8 mouse cellular contexts compared by ENCODE assay signal in the genomic region with DNA sequence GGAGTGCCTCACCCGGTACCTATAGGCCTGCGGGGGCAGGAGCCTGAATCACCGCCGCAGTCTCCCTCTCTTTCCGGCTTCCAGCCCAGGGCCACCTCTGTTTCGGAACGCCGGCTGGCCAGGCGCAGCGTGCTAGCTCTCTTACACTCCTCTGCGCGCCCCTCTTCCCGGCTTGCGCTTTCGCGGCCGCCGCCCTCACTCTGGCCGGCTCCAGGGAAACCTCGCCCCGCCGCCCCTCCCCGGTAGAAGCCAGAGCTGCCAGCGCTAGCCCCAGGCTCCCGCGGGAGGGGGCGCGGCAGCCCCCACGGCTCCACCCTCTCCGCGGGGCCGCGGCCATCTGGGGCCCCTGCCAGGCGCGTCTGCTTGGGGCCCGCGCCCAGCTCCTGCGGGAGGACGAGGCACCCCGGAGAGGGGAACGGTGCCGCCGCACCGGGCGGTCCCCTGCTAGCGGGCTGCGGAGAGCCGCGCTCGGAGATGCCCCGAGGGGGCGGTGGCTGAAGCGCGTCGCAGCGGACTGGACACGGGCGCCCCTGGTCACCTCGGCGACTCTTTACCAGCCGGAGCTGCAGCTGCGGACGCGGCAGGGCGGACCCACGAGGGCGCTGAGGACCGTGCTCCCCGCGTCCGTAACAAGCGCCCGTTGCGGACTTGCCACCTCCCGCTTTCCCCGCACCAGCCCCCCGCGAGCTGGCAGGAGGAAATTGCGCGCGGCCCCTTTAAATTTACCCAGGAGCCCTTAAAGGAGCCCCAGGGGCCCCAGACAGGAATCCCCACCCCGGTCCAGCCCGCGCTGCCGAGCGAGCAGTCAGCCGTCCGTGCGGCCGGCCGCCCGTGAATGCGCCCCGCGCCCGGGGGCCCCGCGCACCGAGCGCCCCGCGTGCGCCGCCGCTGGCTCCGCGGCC. TPM values are rescaled to one million over a fixed set of nuclear protein-coding genes. Genes with fewer than 3 reads are reported as not detected.
DNase-seq lines count a peak whose midpoint lies in the region; ATAC-seq and TF ChIP-seq lines count a peak whose summit lies in the region.

Gene 2700081O15Rik (plus strand): TSS at position 792 of the 902 bp plus-strand sequence.

- under 1% methylated on average over 103 of the region's 107 CpGs for WGBS in forebrain, embryonic 11.5 days
- under 1% methylated on average over 106 of the region's 107 CpGs for WGBS in heart, embryonic 13.5 days
- under 1% methylated on average over 107 of the region's 107 CpGs for WGBS in liver, embryonic 15.5 days (ENCODE audit: insufficient replicate concordance)
- under 1% methylated on average over 92 of the region's 107 CpGs for WGBS in neural tube, embryonic 15.5 days
- WGBS in thymus, adult 2 months: 2% methylated on average over 105 of the region's 107 CpGs

- no peaks in the 10 kb centered on the region for H3K27me3 ChIP-seq in forebrain, embryonic 11.5 days (ENCODE audit: control insufficient read depth, insufficient read depth, low read length)
- H3K27me3 ChIP-seq in heart, embryonic 13.5 days (replicated peaks): no peaks in the 10 kb centered on the region
- peaks cover 52% of the 10 kb centered on the region for H3K27me3 ChIP-seq in liver, embryonic 15.5 days
- no peaks in the 10 kb centered on the region for H3K27me3 ChIP-seq in neural tube, embryonic 15.5 days (replicated peaks)
- peaks cover 3% of the 10 kb centered on the region; the same call in 1 of the 2 replicates for H3K27me3 ChIP-seq in thymus, adult 2 months (ENCODE audit: control insufficient read depth, insufficient read depth, low read length)

- no peak for TF ChIP-seq CTCF in bone marrow macrophage, adult 2 months (IDR thresholded peaks at IDR 0.05; ENCODE audit: low read depth, low read length)
- TF ChIP-seq CTCF in thymus, adult 2 months (IDR thresholded peaks at IDR 0.05; ENCODE audit: borderline replicate concordance, control insufficient read depth, extremely low read depth, insufficient read depth, low read length, poor library complexity): no peak

- H3K36me3 ChIP-seq in forebrain, embryonic 11.5 days (ENCODE audit: control insufficient read depth, insufficient read depth, low read length): no peaks in the 10 kb centered on the region; the same call in 1 of the 2 replicates
- H3K36me3 ChIP-seq in heart, embryonic 13.5 days: peaks cover 24% of the 10 kb centered on the region
- H3K36me3 ChIP-seq in liver, embryonic 15.5 days (replicated peaks): peaks cover 11% of the 10 kb centered on the region; the same call in 1 of the 2 replicates
- H3K36me3 ChIP-seq in neural tube, embryonic 15.5 days: 0 out of 2 replicates have a peak, but pooled peaks cover 7% of the 10 kb centered on the region
- peaks cover 7% of the 10 kb centered on the region for H3K36me3 ChIP-seq in thymus, adult 2 months (ENCODE audit: control insufficient read depth, insufficient read depth, low read length)

- ATAC-seq in forebrain, embryonic 11.5 days (replicated peaks; ENCODE audit: low FRiP score): peak; percentile 65
- peak; percentile 49; the same call in 1 of the 2 replicates for ATAC-seq in heart, embryonic 13.5 days (ENCODE audit: extremely low read depth, insufficient number of reproducible peaks, low FRiP score, low TSS enrichment)
- peak; percentile 68 for ATAC-seq in liver, embryonic 15.5 days (ENCODE audit: insufficient read depth)
- ATAC-seq in neural tube, embryonic 15.5 days (ENCODE audit: low FRiP score): peak; percentile 51

- no peak for TF ChIP-seq POLR2A in bone marrow macrophage, adult 2 months (IDR thresholded peaks at IDR 0.05; ENCODE audit: borderline replicate concordance, low read depth, low read length)
- no peak for TF ChIP-seq POLR2A in thymus, adult 2 months (IDR thresholded peaks at IDR 0.05; ENCODE audit: control insufficient read depth, extremely low read depth, insufficient read depth, low read length, poor library complexity)

- H3K4me1 ChIP-seq in bone marrow macrophage, adult 2 months (ENCODE audit: control insufficient read depth, insufficient read depth, low read length): no peaks in the 10 kb centered on the region
- peaks cover 29% of the 10 kb centered on the region for H3K4me1 ChIP-seq in forebrain, embryonic 11.5 days (replicated peaks; ENCODE audit: control insufficient read depth, insufficient read depth, low read length)
- peaks cover 50% of the 10 kb centered on the region for H3K4me1 ChIP-seq in heart, embryonic 13.5 days
- peaks cover 54% of the 10 kb centered on the region for H3K4me1 ChIP-seq in liver, embryonic 15.5 days (replicated peaks)
- peaks cover 48% of the 10 kb centered on the region for H3K4me1 ChIP-seq in neural tube, embryonic 15.5 days
- H3K4me1 ChIP-seq in thymus, adult 2 months (replicated peaks; ENCODE audit: control insufficient read depth, insufficient read depth, low read length): peaks cover 26% of the 10 kb centered on the region

- DNase-seq in CD8-positive naive resting alpha-beta T cell, adult 2 months (ENCODE audit: low read depth in 2 of 2, low spot score in 2 of 2): peak; percentile 18 to 26
- peak; percentile 93 for DNase-seq in forebrain, embryonic 11.5 days (ENCODE audit: low spot score)
- peak; percentile 90 for DNase-seq in kidney, postnatal 10 days
- DNase-seq in thymus, adult 2 months: peak; percentile 77

- no peaks in the 10 kb centered on the region for H3K9me3 ChIP-seq in forebrain, embryonic 11.5 days (ENCODE audit: control insufficient read depth, low read length)
- no peaks in the 10 kb centered on the region for H3K9me3 ChIP-seq in heart, embryonic 13.5 days
- H3K9me3 ChIP-seq in liver, embryonic 15.5 days (replicated peaks): no peaks in the 10 kb centered on the region
- H3K9me3 ChIP-seq in neural tube, embryonic 15.5 days (replicated peaks): no peaks in the 10 kb centered on the region

- no peak within 1 kb of the TSS for H3K27ac ChIP-seq in bone marrow macrophage, adult 2 months (ENCODE audit: insufficient read depth, low read depth, low read length)
- peak within 1 kb of the TSS; percentile 93 for H3K27ac ChIP-seq in forebrain, embryonic 11.5 days (ENCODE audit: low read depth, low read length)
- H3K27ac ChIP-seq in heart, embryonic 13.5 days (replicated peaks): peak within 1 kb of the TSS; percentile 95
- H3K27ac ChIP-seq in liver, embryonic 15.5 days (replicated peaks): peak within 1 kb of the TSS; percentile 39; the same call in 1 of the 2 replicates
- H3K27ac ChIP-seq in neural tube, embryonic 15.5 days (replicated peaks): peak within 1 kb of the TSS; percentile 99
- no peak within 1 kb of the TSS for H3K27ac ChIP-seq in thymus, adult 2 months (ENCODE audit: control insufficient read depth, insufficient read depth, low read length)

- H3K4me2 ChIP-seq in forebrain, embryonic 11.5 days (ENCODE audit: low read depth, low read length, severe bottlenecking): peak within 1 kb of the TSS; percentile 92
- H3K4me2 ChIP-seq in heart, embryonic 13.5 days: peak within 1 kb of the TSS; percentile 71
- peak within 1 kb of the TSS; percentile 88 for H3K4me2 ChIP-seq in liver, embryonic 15.5 days
- peak within 1 kb of the TSS; percentile 85 for H3K4me2 ChIP-seq in neural tube, embryonic 15.5 days

- H3K4me3 ChIP-seq in bone marrow macrophage, adult 2 months (ENCODE audit: insufficient read depth, low read length): peak within 1 kb of the TSS; percentile 66
- peak within 1 kb of the TSS; percentile 98 for H3K4me3 ChIP-seq in forebrain, embryonic 11.5 days (ENCODE audit: low read depth, low read length)
- H3K4me3 ChIP-seq in heart, embryonic 13.5 days: peak within 1 kb of the TSS; percentile 82
- peak within 1 kb of the TSS; percentile 78 for H3K4me3 ChIP-seq in liver, embryonic 15.5 days (replicated peaks)
- peak within 1 kb of the TSS; percentile 85 for H3K4me3 ChIP-seq in neural tube, embryonic 15.5 days (replicated peaks)
- H3K4me3 ChIP-seq in thymus, adult 2 months (ENCODE audit: control insufficient read depth, insufficient read depth, low read length): peak within 1 kb of the TSS; percentile 93

- H3K9ac ChIP-seq in forebrain, embryonic 11.5 days (ENCODE audit: low read length): peak within 1 kb of the TSS; percentile 99
- peak within 1 kb of the TSS; percentile 100 for H3K9ac ChIP-seq in heart, embryonic 13.5 days
- peak within 1 kb of the TSS; percentile 64 for H3K9ac ChIP-seq in liver, embryonic 15.5 days
- peak within 1 kb of the TSS; percentile 99 for H3K9ac ChIP-seq in neural tube, embryonic 15.5 days (replicated peaks)

RNA-seq across cellular contexts. Expression of gene 2700081O15Rik, which starts in this region (rescaled TPM):
- 1.6 and 1.7 TPM in 2 replicates for polyA plus RNA-seq in bone marrow macrophage, adult 2 months (2012; ENCODE audit: insufficient read depth, insufficient read length, missing spikeins)
- polyA plus RNA-seq in forebrain, embryonic 11.5 days (2014; fragmentation: Nextera tagmentation; extraction: Ambion mirVana): 11.5 and 14.2 TPM in 2 replicates
- polyA plus RNA-seq in heart, embryonic 13.5 days (2015; fragmentation: Nextera tagmentation; extraction: Ambion mirVana): 3.5 and 3.7 TPM in 2 replicates
- polyA plus RNA-seq in liver, embryonic 15.5 days (2015; fragmentation: Nextera tagmentation; extraction: Ambion mirVana): 0.68 and 0.88 TPM in 2 replicates
- polyA plus RNA-seq in neural tube, embryonic 15.5 days (2015; fragmentation: Nextera tagmentation; extraction: Ambion mirVana): 12.8 and 16.0 TPM in 2 replicates
- 68.3 and 80.8 TPM in 2 replicates for polyA plus RNA-seq in thymus, adult 2 months (2012; rRNA removed)

Comparison
In these comparisons a context has a peak if more than half of its experiments do, and no peak if none do; other contexts are left out.
1. Peak in ATAC-seq, H3K4me3 ChIP-seq, H3K27ac ChIP-seq, H3K9ac ChIP-seq and H3K4me2 ChIP-seq in liver, embryonic 15.5 days; RNA of the gene not detected or under 1 TPM.
2. DNase-seq: peak in every context shown above with its lines; median percentile 93 in forebrain, embryonic 11.5 days; 90 in kidney, postnatal 10 days; 77 in thymus, adult 2 months; 22 in CD8-positive naive resting alpha-beta T cell, adult 2 months.
3. H3K27ac ChIP-seq: peak in forebrain, embryonic 11.5 days (single experiment), heart, embryonic 13.5 days (single experiment) and neural tube, embryonic 15.5 days (single experiment); none in bone marrow macrophage, adult 2 months (single experiment) and thymus, adult 2 months (single experiment).
4. Peak in every context shown above with its lines, with median percentiles within 50 percentile points of each other: H3K4me3 ChIP-seq, ATAC-seq, H3K4me2 ChIP-seq and H3K9ac ChIP-seq.